Mouse (Mus musculus): ENCODE measurements around the gene Slc10a7. TPM values are rescaled to one million over a fixed set of nuclear protein-coding genes. Genes with fewer than 3 reads are reported as not detected.
"Not testable (repeated sequence)": the region's sequence is repeated elsewhere in the genome, so short reads cannot be mapped to it uniquely, and the experiment has no call there.

Slc10a7 gene
- 18.7 and 19.5 TPM in 2 replicates for polyA plus RNA-seq (2015; fragmentation: Nextera tagmentation; extraction: Ambion mirVana)

DNA sequence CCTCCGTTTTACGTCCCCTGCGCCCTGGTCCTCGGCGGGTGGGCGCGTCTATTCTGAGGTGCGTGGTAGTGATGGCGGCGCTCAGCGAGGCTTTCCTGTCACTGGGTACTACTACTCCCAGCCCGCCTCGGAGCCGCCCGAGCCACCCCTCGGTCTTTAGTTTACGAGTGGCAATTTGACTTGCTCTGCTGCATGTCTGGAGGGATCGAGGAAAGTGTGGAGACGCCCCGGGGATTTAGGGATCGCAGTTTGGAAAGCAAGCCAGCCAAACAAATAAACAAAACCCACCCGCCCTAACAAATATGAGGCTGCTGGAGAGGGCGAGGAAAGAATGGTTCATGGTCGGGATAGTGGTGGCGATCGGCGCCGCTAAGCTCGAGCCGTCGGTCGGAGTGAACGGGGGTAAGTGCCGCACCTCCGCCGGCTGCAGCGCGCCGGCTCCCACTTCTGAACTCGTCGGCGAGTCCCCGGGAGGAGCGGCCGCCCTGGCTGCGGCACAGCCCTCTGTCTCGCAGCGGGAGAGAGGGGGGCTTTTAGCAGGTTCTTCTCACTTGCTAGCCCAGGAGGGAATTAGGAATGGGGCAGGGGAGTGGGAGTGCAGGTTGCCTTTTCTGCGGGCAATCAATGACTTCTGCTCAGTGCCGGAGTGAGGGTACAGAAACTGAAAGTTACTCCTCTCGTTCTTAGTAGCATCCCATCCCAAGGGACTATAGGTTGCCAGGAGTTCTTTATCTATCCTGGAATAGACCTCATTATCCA, at the start of gene Slc10a7:
TSS of gene Slc10a7 (plus strand) at position 74 of the 759 bp plus-strand sequence.
- Histone ChIP-seq H3K9me3 (no peaks in the 10 kb centered on the region), H3K4me2 (peak within 1 kb of the TSS; percentile 91), H3K27me3 (replicated peaks) (no peaks in the 10 kb centered on the region), H3K9ac (peak within 1 kb of the TSS; percentile 95), H3K4me3 (replicated peaks) (peak within 1 kb of the TSS; percentile 93), H3K36me3 (peaks cover 14% of the 10 kb centered on the region; the same call in 1 of the 2 replicates), H3K4me1 (peaks cover 7% of the 10 kb centered on the region), H3K27ac (peak within 1 kb of the TSS; percentile 97)
- peak; percentile 93 for ATAC-seq (ENCODE audit: insufficient read depth, low FRiP score, low read depth)
- WGBS, result under 1% methylated on average over 51 of the region's 51 CpGs

- H3K27me3 ChIP-seq (replicated peaks), result no peaks in the 10 kb centered on the region
- 72% methylated on average over 2 of the region's 2 CpGs for WGBS
- H3K4me2 ChIP-seq, result no peak overlapping the region
- no peak overlapping the region for H3K4me3 ChIP-seq (replicated peaks)
- H3K9ac ChIP-seq, result no peak overlapping the region
- no peak overlapping the region for H3K27ac ChIP-seq
- no peaks in the 10 kb centered on the region for H3K9me3 ChIP-seq
- H3K4me1 ChIP-seq, result no peaks in the 10 kb centered on the region
- H3K36me3 ChIP-seq, result no peaks in the 10 kb centered on the region
- no peak for ATAC-seq (ENCODE audit: insufficient read depth, low FRiP score, low read depth)
Measured at GRCm38 (mm10) chr8:78463941-78464340, 45.2 kb upstream of the Slc10a7 start.

- Histone ChIP-seq H3K9me3 (no peaks in the 10 kb centered on the region), H3K36me3 (no peaks in the 10 kb centered on the region), H3K27me3 (replicated peaks) (no peaks in the 10 kb centered on the region), H3K9ac (no peak overlapping the region), H3K27ac (no peak overlapping the region), H3K4me2 (no peak overlapping the region), H3K4me1 (no peaks in the 10 kb centered on the region), H3K4me3 (replicated peaks) (no peak overlapping the region)
- ATAC-seq (ENCODE audit: insufficient read depth, low FRiP score, low read depth), result no peak
- 88% methylated on average over 2 of the region's 2 CpGs for WGBS
Measured at GRCm38 (mm10) chr8:78467889-78468288, 41.3 kb upstream of the Slc10a7 start.

GRCm38 (mm10) chr8:78477051-78477829, 31.9 kb upstream of the Slc10a7 start:
- Histone ChIP-seq H3K9me3 (no peaks in the 10 kb centered on the region), H3K27me3 (replicated peaks) (no peaks in the 10 kb centered on the region), H3K27ac (no peak overlapping the region), H3K9ac (no peak overlapping the region), H3K4me3 (replicated peaks) (no peak overlapping the region), H3K4me1 (no peaks in the 10 kb centered on the region), H3K4me2 (no peak overlapping the region), H3K36me3 (no peaks in the 10 kb centered on the region)
- ATAC-seq (ENCODE audit: insufficient read depth, low FRiP score, low read depth), result no peak
- WGBS, result 42% methylated on average over 6 of the region's 6 CpGs

DNA sequence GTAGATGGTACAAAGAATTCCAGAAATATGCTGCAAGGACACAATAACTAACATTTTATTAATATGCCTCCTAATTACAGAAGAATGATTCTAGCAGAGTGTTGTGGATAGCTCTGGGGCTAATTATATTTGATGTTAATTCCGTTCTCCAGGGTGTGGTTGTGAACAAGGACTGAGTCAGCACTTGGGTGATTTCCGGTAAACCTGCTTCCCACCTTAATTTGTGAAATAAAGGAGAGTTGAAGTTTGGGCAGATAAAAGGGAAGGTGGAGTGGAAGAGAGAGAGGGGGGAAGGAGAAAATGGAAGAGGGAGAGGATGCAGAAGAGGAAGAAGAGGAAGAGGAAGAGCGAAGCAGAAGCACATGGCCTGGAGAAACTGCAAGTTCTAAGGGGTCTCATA, 19.4 kb upstream of the Slc10a7 start:
- no peaks in the 10 kb centered on the region for H3K27me3 ChIP-seq (replicated peaks)
- no peak overlapping the region for H3K4me2 ChIP-seq
- no peaks in the 10 kb centered on the region for H3K36me3 ChIP-seq
- H3K27ac ChIP-seq, result no peak overlapping the region
- H3K9ac ChIP-seq, result no peak overlapping the region
- no peaks in the 10 kb centered on the region for H3K9me3 ChIP-seq
- H3K4me1 ChIP-seq, result no peaks in the 10 kb centered on the region
- WGBS, result 85% methylated on average over 3 of the region's 3 CpGs
- no peak for ATAC-seq (ENCODE audit: insufficient read depth, low FRiP score, low read depth)
- no peak overlapping the region for H3K4me3 ChIP-seq (replicated peaks)

DNA sequence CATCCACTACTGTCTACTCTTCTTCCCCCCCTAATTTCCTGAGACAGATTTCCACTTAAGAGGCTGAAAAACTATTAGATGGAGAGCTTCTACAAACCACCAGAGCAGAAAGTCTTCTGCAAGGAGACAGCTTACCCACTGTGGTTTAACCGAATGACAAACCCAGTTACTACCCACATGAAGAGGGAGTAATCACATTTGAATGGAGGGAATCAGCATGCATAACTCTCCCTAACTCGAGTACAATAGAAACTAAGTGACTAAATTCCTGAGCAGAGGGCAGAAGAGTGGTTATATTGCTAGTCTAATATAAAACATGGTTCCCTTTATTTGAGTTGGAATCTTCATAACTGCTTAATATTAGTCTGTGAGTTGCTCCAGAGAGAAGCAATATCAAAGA, 16.1 kb upstream of the Slc10a7 start:
- no peak for ATAC-seq (ENCODE audit: insufficient read depth, low FRiP score, low read depth)
- Histone ChIP-seq H3K9ac (no peak overlapping the region), H3K9me3 (no peaks in the 10 kb centered on the region), H3K4me1 (no peaks in the 10 kb centered on the region), H3K27ac (no peak overlapping the region), H3K4me2 (no peak overlapping the region), H3K36me3 (no peaks in the 10 kb centered on the region), H3K4me3 (replicated peaks) (no peak overlapping the region), H3K27me3 (replicated peaks) (no peaks in the 10 kb centered on the region)
- WGBS, result 45% methylated on average over 2 of the region's 2 CpGs

GRCm38 (mm10) chr8:78496273-78496672, 12.9 kb upstream of the Slc10a7 start:
- not testable (repeated sequence) for H3K9ac ChIP-seq; H3K27ac ChIP-seq; H3K9me3 ChIP-seq; ATAC-seq (ENCODE audit: insufficient read depth, low FRiP score, low read depth); H3K36me3 ChIP-seq; H3K4me1 ChIP-seq; H3K27me3 ChIP-seq (replicated peaks); H3K4me3 ChIP-seq (replicated peaks); H3K4me2 ChIP-seq
- WGBS, result 89% methylated on average over 3 of the region's 3 CpGs

DNA sequence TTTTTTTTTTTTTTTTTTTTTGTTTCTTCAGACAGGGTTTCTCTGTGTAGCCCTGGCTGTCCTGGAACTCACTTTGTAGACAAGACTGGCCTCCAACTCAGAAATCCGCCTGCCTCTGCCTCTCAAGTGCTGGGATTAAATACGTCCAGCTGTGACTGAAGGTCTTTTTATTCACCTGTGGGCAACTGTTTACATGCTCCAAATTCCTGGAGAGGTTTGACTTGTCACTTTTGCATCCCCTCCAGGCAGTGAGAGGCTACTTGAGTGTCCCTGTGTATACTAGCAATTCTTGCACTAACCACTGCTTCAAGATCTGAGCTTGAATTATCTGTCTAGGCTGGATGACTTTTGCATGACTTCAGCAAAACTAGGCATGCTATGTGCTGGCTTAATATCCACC, 6.4 kb upstream of the Slc10a7 start:
- Histone ChIP-seq H3K36me3 (peaks cover 18% of the 10 kb centered on the region; the same call in 1 of the 2 replicates), H3K9me3 (no peaks in the 10 kb centered on the region), H3K9ac (no peak overlapping the region), H3K4me3 (replicated peaks) (no peak overlapping the region), H3K27me3 (replicated peaks) (no peaks in the 10 kb centered on the region), H3K4me1 (no peaks in the 10 kb centered on the region), H3K27ac (no peak overlapping the region), H3K4me2 (no peak overlapping the region)
- WGBS, result 80% methylated on average over 2 of the region's 2 CpGs
- no peak for ATAC-seq (ENCODE audit: insufficient read depth, low FRiP score, low read depth)

DNA sequence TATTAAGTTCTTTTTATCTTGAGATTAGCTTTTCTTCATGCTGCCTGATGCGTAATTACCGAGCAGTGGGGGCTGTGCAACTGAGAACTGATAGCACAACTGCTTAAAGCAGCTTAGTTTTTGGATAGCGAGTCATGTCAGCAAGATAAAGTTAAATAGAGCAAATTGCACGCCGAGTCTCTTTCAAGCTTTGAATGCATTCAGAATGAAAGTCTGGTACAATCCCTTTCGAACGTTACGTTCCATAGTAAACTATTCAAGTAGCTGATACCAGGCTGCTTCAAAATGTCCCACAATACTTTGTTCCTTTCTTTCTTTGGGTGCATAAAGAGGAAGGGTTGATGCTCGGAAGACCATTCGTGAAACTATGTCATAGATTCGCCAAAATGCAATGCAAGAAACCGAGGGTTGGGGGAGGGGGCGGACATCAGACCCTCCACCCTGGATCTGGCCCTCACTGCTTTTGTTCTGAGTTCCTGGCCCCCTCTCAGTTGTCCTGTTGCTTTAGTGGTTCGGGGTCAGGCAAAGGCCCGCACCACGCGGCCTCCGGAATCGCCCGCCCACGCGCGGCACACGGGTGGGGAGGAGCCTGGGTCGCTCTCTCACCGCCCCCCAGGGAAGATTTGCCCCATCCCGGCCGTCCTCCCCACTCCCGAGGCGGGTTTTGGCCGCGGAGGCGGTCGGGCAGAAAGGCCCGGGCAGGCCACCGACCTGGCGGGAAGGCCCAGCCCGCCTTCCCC, 997 bp upstream of the Slc10a7 start:
- peak overlapping the region; percentile 93 for H3K4me3 ChIP-seq (replicated peaks)
- H3K4me2 ChIP-seq, result peak overlapping the region; percentile 58
- H3K9ac ChIP-seq, result peak overlapping the region; percentile 95
- peaks cover 7% of the 10 kb centered on the region for H3K4me1 ChIP-seq
- peak overlapping the region; percentile 82 for H3K27ac ChIP-seq
- H3K9me3 ChIP-seq, result no peaks in the 10 kb centered on the region
- WGBS, result under 1% methylated on average over 38 of the region's 38 CpGs
- no peaks in the 10 kb centered on the region for H3K27me3 ChIP-seq (replicated peaks)
- ATAC-seq (ENCODE audit: insufficient read depth, low FRiP score, low read depth), result peak; percentile 21; the same call in 1 of the 2 replicates
- peaks cover 18% of the 10 kb centered on the region; the same call in 1 of the 2 replicates for H3K36me3 ChIP-seq

- H3K4me3 ChIP-seq (replicated peaks), result peak within 1 kb of the TSS; percentile 93
- H3K4me1 ChIP-seq, result peaks cover 7% of the 10 kb centered on the region
- peak; percentile 85 for ATAC-seq (ENCODE audit: insufficient read depth, low FRiP score, low read depth)
- peak within 1 kb of the TSS; percentile 91 for H3K4me2 ChIP-seq
- H3K27me3 ChIP-seq (replicated peaks), result no peaks in the 10 kb centered on the region
- H3K27ac ChIP-seq, result peak within 1 kb of the TSS; percentile 97
- H3K9ac ChIP-seq, result peak within 1 kb of the TSS; percentile 95
- H3K9me3 ChIP-seq, result no peaks in the 10 kb centered on the region
- WGBS, result under 1% methylated on average over 70 of the region's 70 CpGs
- H3K36me3 ChIP-seq, result peaks cover 18% of the 10 kb centered on the region; the same call in 1 of the 2 replicates
Measured at GRCm38 (mm10) chr8:78508719-78509272, 350 bp upstream of the Slc10a7 start, which contains the start of gene Rbmxl1. Rbmxl1 (minus strand) TSS chr8:78508898.

- Histone ChIP-seq H3K4me2 (peak overlapping the region; percentile 91), H3K9me3 (no peaks in the 10 kb centered on the region), H3K4me3 (replicated peaks) (peak overlapping the region; percentile 93), H3K9ac (peak overlapping the region; percentile 83), H3K27ac (peak overlapping the region; percentile 97), H3K36me3 (peaks cover 9% of the 10 kb centered on the region), H3K4me1 (peaks cover 7% of the 10 kb centered on the region), H3K27me3 (replicated peaks) (no peaks in the 10 kb centered on the region)
- ATAC-seq (ENCODE audit: insufficient read depth, low FRiP score, low read depth), result peak; percentile 27; the same call in 1 of the 2 replicates
- under 1% methylated on average over 11 of the region's 11 CpGs for WGBS
Measured at GRCm38 (mm10) chr8:78510094-78510493, 948 bp downstream of the Slc10a7 start.
